Mouse (Mus musculus) lung, embryonic 15.5 days (tissue): ENCODE data around the gene Abca2. TPM values are rescaled to one million over a fixed set of nuclear protein-coding genes. Genes with fewer than 3 reads are reported as not detected.
A peak's percentile ranks its signal among the peaks of the same experiment; 100 is the strongest.

Experiments
- ATAC-seq: fragments of 200-750 bp; cut with Nextera tagmentation; 2 replicates; pipeline ENCODE4 v1.8.0; 2017; ENCODE audit warnings: moderate number of reproducible peaks, borderline replicate concordance; ENCODE audit not compliant: low FRiP score, low TSS enrichment; ENCODE audit errors: extremely low read depth
- H3K27ac ChIP-seq: fragments of 300-500 bp; sonication (generic); 2 replicates; pipeline ENCODE4 v1.5.1; 2015; ENCODE audit warnings: moderate library complexity, mild to moderate bottlenecking, inconsistent platforms
- H3K27me3 ChIP-seq: fragments of 300-500 bp; sonication (generic); 2 replicates; pipeline ENCODE4 v1.6.1; 2015; ENCODE audit warnings: inconsistent platforms
- H3K36me3 ChIP-seq: fragments of 300-500 bp; sonication (generic); 2 replicates; pipeline ENCODE4 v1.6.1; 2015; ENCODE audit warnings: inconsistent platforms
- H3K4me1 ChIP-seq: fragments of 300-500 bp; sonication (generic); 2 replicates; pipeline ENCODE4 v1.6.1; 2015; ENCODE audit warnings: inconsistent platforms
- H3K4me2 ChIP-seq: fragments of 300-500 bp; sonication (generic); 2 replicates; pipeline ENCODE4 v1.6.1; 2015; ENCODE audit warnings: inconsistent platforms, mild to moderate bottlenecking, moderate library complexity
- H3K4me3 ChIP-seq: fragments of 300-500 bp; sonication (generic); 2 replicates; pipeline ENCODE4 v1.5.1; 2015; ENCODE audit warnings: mild to moderate bottlenecking, inconsistent platforms
- H3K9ac ChIP-seq: fragments of 300-500 bp; sonication (generic); 2 replicates; pipeline ENCODE4 v1.6.1; 2015; ENCODE audit warnings: inconsistent platforms
- H3K9me3 ChIP-seq: fragments of 300-500 bp; sonication (generic); 2 replicates; pipeline ENCODE4 v1.6.1; 2016; ENCODE audit warnings: inconsistent platforms
- WGBS: fragments of 180-500 bp; shearing (Covaris S2); methylation state at CpG from one replicate; pipeline ENCODE4 v1.1.7; 2015; 5-methylcytosine and 5-hydroxymethylcytosine counted together
- polyA plus RNA-seq: library from polyadenylated mRNA; unstranded; fragments of >200 nt; fragmentation: Nextera tagmentation; extraction: Ambion mirVana; gene quantifications from 2 replicates; pipeline ENCODE4 v1.2.1, GENCODE M21; 2015

Gene Abca2
- polyA plus RNA-seq, 1 experiment from 2014 or later, result 4.5 TPM

- Histone ChIP-seq H3K9ac (no peak overlapping the region), H3K36me3 (no peaks in the 10 kb centered on the region), H3K4me3 (0 out of 2 replicates have a peak overlapping the region, but pooled peaks have one; percentile 2), H3K27me3 (peaks cover 34% of the 10 kb centered on the region), H3K4me1 (0 out of 2 replicates have a peak, but pooled peaks cover 3% of the 10 kb centered on the region), H3K9me3 (no peaks in the 10 kb centered on the region), H3K4me2 (peak overlapping the region; percentile 97), H3K27ac (no peak overlapping the region)
- ATAC-seq, result no peak
- 61% methylated on average over 5 of the region's 5 CpGs for WGBS
Observed at GRCm38 (mm10) chr2:25429435-25430180, 1.1 kb downstream of the Abca2 start.

GRCm38 (mm10) chr2:25430395-25431233 lies 2.1 kb downstream of the Abca2 start:
- no peak overlapping the region for H3K4me2 ChIP-seq
- no peaks in the 10 kb centered on the region for H3K36me3 ChIP-seq
- H3K4me3 ChIP-seq, result no peak overlapping the region
- H3K27me3 ChIP-seq, result peaks cover 24% of the 10 kb centered on the region
- H3K9ac ChIP-seq, result no peak overlapping the region
- H3K9me3 ChIP-seq, result no peaks in the 10 kb centered on the region
- no peak overlapping the region for H3K27ac ChIP-seq
- 0 out of 2 replicates have a peak, but pooled peaks cover 3% of the 10 kb centered on the region for H3K4me1 ChIP-seq
- no peak for ATAC-seq
- 63% methylated on average over 17 of the region's 17 CpGs for WGBS

GRCm38 (mm10) chr2:25431308-25431855 lies 2.9 kb downstream of the Abca2 start:
- Histone ChIP-seq H3K27ac (no peak overlapping the region), H3K4me3 (no peak overlapping the region), H3K9me3 (no peaks in the 10 kb centered on the region), H3K9ac (no peak overlapping the region), H3K4me1 (0 out of 2 replicates have a peak, but pooled peaks cover 3% of the 10 kb centered on the region), H3K27me3 (peaks cover 17% of the 10 kb centered on the region), H3K4me2 (no peak overlapping the region), H3K36me3 (no peaks in the 10 kb centered on the region)
- WGBS, result 74% methylated on average over 6 of the region's 6 CpGs
- no peak for ATAC-seq

GRCm38 (mm10) chr2:25432326-25433098 lies 4.0 kb downstream of the Abca2 start:
- Histone ChIP-seq H3K27ac (no peak overlapping the region), H3K36me3 (no peaks in the 10 kb centered on the region), H3K4me3 (no peak overlapping the region), H3K9me3 (no peaks in the 10 kb centered on the region), H3K27me3 (peaks cover 13% of the 10 kb centered on the region), H3K9ac (no peak overlapping the region), H3K4me1 (0 out of 2 replicates have a peak, but pooled peaks cover 3% of the 10 kb centered on the region), H3K4me2 (no peak overlapping the region)
- no peak for ATAC-seq
- WGBS, result 67% methylated on average over 11 of the region's 11 CpGs

- 0 out of 2 replicates have a peak, but pooled peaks cover 3% of the 10 kb centered on the region for H3K4me1 ChIP-seq
Observed at GRCm38 (mm10) chr2:25433101-25433500, 4.6 kb downstream of the Abca2 start.

GRCm38 (mm10) chr2:25434292-25434691 lies 5.8 kb downstream of the Abca2 start:
- H3K27me3 ChIP-seq, result peaks cover 6% of the 10 kb centered on the region
- no peak overlapping the region for H3K4me2 ChIP-seq
- no peaks in the 10 kb centered on the region for H3K9me3 ChIP-seq
- no peak overlapping the region for H3K4me3 ChIP-seq
- H3K27ac ChIP-seq, result no peak overlapping the region
- H3K4me1 ChIP-seq, result no peaks in the 10 kb centered on the region
- no peak for ATAC-seq
- 77% methylated on average over 8 of the region's 8 CpGs for WGBS
- no peaks in the 10 kb centered on the region for H3K36me3 ChIP-seq
- H3K9ac ChIP-seq, result no peak overlapping the region

More at GRCm38 (mm10) chr2:25433101-25433500, 4.6 kb downstream of the Abca2 start:
- Histone ChIP-seq H3K9ac (no peak overlapping the region), H3K4me2 (no peak overlapping the region), H3K36me3 (no peaks in the 10 kb centered on the region), H3K27ac (no peak overlapping the region), H3K27me3 (peaks cover 13% of the 10 kb centered on the region), H3K4me3 (no peak overlapping the region), H3K9me3 (no peaks in the 10 kb centered on the region)
- 76% methylated on average over 17 of the region's 17 CpGs for WGBS
- no peak for ATAC-seq

- no peak for ATAC-seq
- Histone ChIP-seq H3K4me3 (no peak overlapping the region), H3K27ac (no peak overlapping the region), H3K9ac (no peak overlapping the region), H3K4me1 (no peaks in the 10 kb centered on the region), H3K27me3 (no peaks in the 10 kb centered on the region), H3K36me3 (no peaks in the 10 kb centered on the region), H3K9me3 (no peaks in the 10 kb centered on the region), H3K4me2 (no peak overlapping the region)
- 87% methylated on average over 10 of the region's 10 CpGs for WGBS
Observed at GRCm38 (mm10) chr2:25436286-25436820, 7.8 kb downstream of the Abca2 start.

GRCm38 (mm10) chr2:25441067-25441466 lies 12.6 kb downstream of the Abca2 start:
- Histone ChIP-seq H3K4me3 (no peak overlapping the region), H3K4me2 (no peak overlapping the region), H3K9ac (no peak overlapping the region), H3K27ac (no peak overlapping the region), H3K9me3 (no peaks in the 10 kb centered on the region), H3K36me3 (no peaks in the 10 kb centered on the region), H3K27me3 (no peaks in the 10 kb centered on the region), H3K4me1 (no peaks in the 10 kb centered on the region)
- 77% methylated on average over 20 of the region's 20 CpGs for WGBS
- no peak for ATAC-seq

GRCm38 (mm10) chr2:25442682-25443081 lies 14.2 kb downstream of the Abca2 start:
- no peak for ATAC-seq
- no peak overlapping the region for H3K4me3 ChIP-seq
- no peak overlapping the region for H3K4me2 ChIP-seq
- H3K27me3 ChIP-seq, result no peaks in the 10 kb centered on the region
- H3K27ac ChIP-seq, result no peak overlapping the region
- no peaks in the 10 kb centered on the region for H3K9me3 ChIP-seq
- H3K36me3 ChIP-seq, result no peaks in the 10 kb centered on the region
- no peaks in the 10 kb centered on the region for H3K4me1 ChIP-seq
- H3K9ac ChIP-seq, result no peak overlapping the region
- 85% methylated on average over 14 of the region's 14 CpGs for WGBS

GRCm38 (mm10) chr2:25450853-25451647 lies 22.5 kb downstream of the Abca2 start:
- no peak overlapping the region for H3K4me2 ChIP-seq
- H3K4me3 ChIP-seq, result no peak overlapping the region
- H3K27me3 ChIP-seq, result no peaks in the 10 kb centered on the region
- no peak overlapping the region for H3K9ac ChIP-seq
- H3K9me3 ChIP-seq, result no peaks in the 10 kb centered on the region
- no peaks in the 10 kb centered on the region for H3K36me3 ChIP-seq
- H3K4me1 ChIP-seq, result peaks cover 5% of the 10 kb centered on the region; the same call in 1 of the 2 replicates
- WGBS, result 76% methylated on average over 8 of the region's 8 CpGs
- no peak overlapping the region for H3K27ac ChIP-seq
- no peak for ATAC-seq
